Mouse (Mus musculus): ENCODE results near the gene Plcd1. TPM values are rescaled to one million over a fixed set of nuclear protein-coding genes. Genes with fewer than 3 reads are reported as not detected.

The Plcd1 gene
- 15.1 and 17.0 TPM in 2 replicates for total RNA-seq (2014; rRNA removed)
- polyA plus RNA-seq (2015; fragmentation: Nextera tagmentation; extraction: Ambion mirVana) = 14.2 and 18.1 TPM in 2 replicates

DNA sequence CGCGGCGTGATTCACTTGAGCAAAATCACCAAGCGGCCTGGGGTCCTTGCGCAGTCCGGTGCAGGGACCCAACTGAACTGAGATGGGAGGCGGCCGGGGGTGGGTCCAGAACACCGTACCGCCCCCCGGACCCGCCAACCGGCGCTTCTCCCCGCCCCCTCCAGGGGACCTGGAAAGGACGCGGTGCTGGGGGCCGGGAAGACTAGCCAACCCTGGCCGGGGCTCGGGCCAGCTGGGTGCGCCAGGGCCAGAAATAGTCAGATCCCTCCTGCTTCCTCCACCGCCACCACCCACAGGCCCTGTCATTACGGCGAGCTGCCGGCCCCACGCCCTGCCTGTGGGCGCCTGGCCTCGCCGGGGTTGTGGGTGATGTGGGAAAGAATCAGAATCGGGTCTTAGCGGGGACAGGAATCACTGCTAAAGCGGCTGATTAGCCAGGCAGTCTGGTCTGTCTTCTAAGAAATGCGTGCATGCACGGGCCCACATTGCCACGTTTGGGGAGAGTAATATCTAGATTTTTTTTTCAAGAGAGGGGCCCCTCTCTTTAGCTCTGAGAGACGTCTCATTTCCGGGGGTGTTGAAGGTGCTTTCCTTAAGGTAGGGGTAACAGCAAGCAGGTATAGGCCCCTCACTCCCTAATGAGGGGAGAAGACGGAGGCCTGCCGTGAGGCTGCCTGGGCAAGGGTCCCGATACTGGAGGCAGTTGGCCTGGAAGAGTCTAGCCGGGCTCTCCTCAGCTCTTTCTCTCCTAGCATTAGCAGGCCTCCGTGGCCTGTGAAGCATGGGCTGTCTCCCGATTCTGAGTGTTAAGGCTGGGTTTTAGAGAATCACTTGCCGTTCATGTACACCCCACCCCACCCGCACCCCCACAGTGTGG, at the start of gene Plcd1:
Gene Plcd1, minus strand, starts transcription at position 84 of the 877 bp plus-strand sequence.
- H3K36me3 ChIP-seq (ENCODE audit: insufficient read depth, low read length) = no peaks in the 10 kb centered on the region
- H3K9ac ChIP-seq (replicated peaks; ENCODE audit: low read length) = peak within 1 kb of the TSS; percentile 60
- TF ChIP-seq CTCF (IDR thresholded peaks at IDR 0.05; ENCODE audit: low read depth) = no peak; the same call in 1 of the 2 replicates
- H3K4me3 ChIP-seq (ENCODE audit: low read length) = peak within 1 kb of the TSS; percentile 57
- no peaks in the 10 kb centered on the region for H3K27me3 ChIP-seq (ENCODE audit: insufficient read depth, low read length)
- DNase-seq (ENCODE audit: low spot score) = peak; percentile 89
- H3K4me1 ChIP-seq (ENCODE audit: insufficient read depth, low read length) = peaks cover 19% of the 10 kb centered on the region
- ATAC-seq = peak; percentile 89
- no peaks in the 10 kb centered on the region for H3K9me3 ChIP-seq (ENCODE audit: low read length)
- peak within 1 kb of the TSS; percentile 74 for H3K27ac ChIP-seq
- 8% methylated on average over 45 of the region's 45 CpGs for WGBS
- H3K4me2 ChIP-seq (ENCODE audit: low read depth, low read length) = peak within 1 kb of the TSS; percentile 92

DNA sequence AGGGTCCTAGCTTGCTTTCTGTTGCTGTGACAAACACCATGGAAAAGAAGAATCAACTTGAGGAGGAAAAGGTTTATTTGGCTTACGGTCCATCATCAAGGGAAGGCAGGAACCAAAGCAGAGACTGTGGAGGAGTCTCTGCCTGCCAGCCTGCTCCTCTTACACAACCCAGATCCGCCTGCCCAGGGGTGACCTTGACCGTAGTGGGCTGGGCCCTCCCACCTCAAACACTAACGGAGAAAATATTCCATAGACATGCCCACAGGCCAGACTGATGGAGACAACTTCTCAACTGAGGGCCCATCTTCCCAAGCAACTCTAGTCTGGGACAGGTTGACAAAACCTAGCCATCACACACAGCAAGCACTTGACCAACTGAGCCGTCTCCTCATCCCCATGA, 48.8 kb upstream of the Plcd1 start:
- DNase-seq (ENCODE audit: low spot score) = no peak
- Histone ChIP-seq H3K9me3 (ENCODE audit: low read length) (no peaks in the 10 kb centered on the region), H3K27ac (no peak overlapping the region), H3K4me1 (ENCODE audit: insufficient read depth, low read length) (no peaks in the 10 kb centered on the region), H3K4me3 (ENCODE audit: low read length) (no peak overlapping the region), H3K27me3 (ENCODE audit: insufficient read depth, low read length) (no peaks in the 10 kb centered on the region), H3K9ac (replicated peaks; ENCODE audit: low read length) (no peak overlapping the region), H3K4me2 (ENCODE audit: low read depth, low read length) (no peak overlapping the region), H3K36me3 (ENCODE audit: insufficient read depth, low read length) (no peaks in the 10 kb centered on the region)
- WGBS = 90% methylated on average over 5 of the region's 5 CpGs
- no peak for TF ChIP-seq CTCF (IDR thresholded peaks at IDR 0.05; ENCODE audit: low read depth)
- ATAC-seq = no peak

DNA sequence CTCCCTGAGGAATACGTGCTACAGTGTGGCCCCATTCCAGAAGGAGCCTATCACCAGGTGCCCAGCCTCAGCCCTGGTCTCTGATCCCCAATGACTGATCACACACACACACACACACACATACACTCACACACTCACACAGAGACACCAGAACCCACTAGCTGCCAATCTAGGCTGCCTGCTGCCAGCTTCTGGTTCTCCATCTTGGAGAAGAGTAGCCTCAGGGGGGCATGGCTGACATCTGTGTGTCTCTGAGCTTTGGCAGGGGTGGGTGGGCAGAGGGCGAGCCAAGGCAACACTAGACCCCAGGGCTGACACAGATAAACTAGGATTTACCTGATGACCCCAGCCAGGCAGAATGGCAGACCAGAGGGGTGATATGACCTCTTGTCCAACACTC, 45.5 kb upstream of the Plcd1 start:
- Histone ChIP-seq H3K4me2 (ENCODE audit: low read depth, low read length) (no peak overlapping the region), H3K4me3 (ENCODE audit: low read length) (no peak overlapping the region), H3K27ac (no peak overlapping the region), H3K27me3 (ENCODE audit: insufficient read depth, low read length) (no peaks in the 10 kb centered on the region), H3K4me1 (ENCODE audit: insufficient read depth, low read length) (no peaks in the 10 kb centered on the region), H3K9ac (replicated peaks; ENCODE audit: low read length) (no peak overlapping the region), H3K36me3 (ENCODE audit: insufficient read depth, low read length) (no peaks in the 10 kb centered on the region), H3K9me3 (ENCODE audit: low read length) (no peaks in the 10 kb centered on the region)
- peak; percentile 15 for DNase-seq (ENCODE audit: low spot score)
- ATAC-seq = no peak
- no peak for TF ChIP-seq CTCF (IDR thresholded peaks at IDR 0.05; ENCODE audit: low read depth)
- 68% methylated on average over 2 of the region's 2 CpGs for WGBS

DNA sequence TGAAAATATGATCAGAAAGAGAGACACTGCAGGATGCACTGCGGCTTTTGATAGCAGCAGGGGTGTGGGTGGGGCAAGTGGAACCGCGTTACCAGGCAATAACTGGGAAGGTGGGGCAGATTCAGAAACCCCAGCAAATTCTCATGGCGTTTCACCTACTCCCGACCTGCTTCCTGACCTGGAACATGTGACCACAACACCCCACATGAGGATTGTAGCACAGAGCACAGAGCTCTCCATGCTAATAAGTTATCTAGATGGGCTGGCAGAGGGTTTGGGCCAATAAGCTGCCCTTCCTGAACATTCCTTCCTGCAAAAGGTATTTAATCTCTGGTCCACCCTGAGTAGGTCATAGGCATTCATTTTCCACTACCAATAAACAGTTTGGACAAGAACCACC, 37.4 kb upstream of the Plcd1 start:
- no peak overlapping the region for H3K4me2 ChIP-seq (ENCODE audit: low read depth, low read length)
- DNase-seq (ENCODE audit: low spot score) (no peak), ATAC-seq (no peak)
- WGBS = 58% methylated on average over 5 of the region's 5 CpGs
- no peaks in the 10 kb centered on the region for H3K36me3 ChIP-seq (ENCODE audit: insufficient read depth, low read length)
- no peak for TF ChIP-seq CTCF (IDR thresholded peaks at IDR 0.05; ENCODE audit: low read depth)
- no peak overlapping the region for H3K27ac ChIP-seq
- no peaks in the 10 kb centered on the region for H3K27me3 ChIP-seq (ENCODE audit: insufficient read depth, low read length)
- no peaks in the 10 kb centered on the region for H3K4me1 ChIP-seq (ENCODE audit: insufficient read depth, low read length)
- no peak overlapping the region for H3K4me3 ChIP-seq (ENCODE audit: low read length)
- no peaks in the 10 kb centered on the region for H3K9me3 ChIP-seq (ENCODE audit: low read length)
- H3K9ac ChIP-seq (replicated peaks; ENCODE audit: low read length) = no peak overlapping the region

GRCm38 (mm10) chr9:119128436-119129181, 35.3 kb upstream of the Plcd1 start:
- no peaks in the 10 kb centered on the region for H3K36me3 ChIP-seq (ENCODE audit: insufficient read depth, low read length)
- no peaks in the 10 kb centered on the region for H3K27me3 ChIP-seq (ENCODE audit: insufficient read depth, low read length)
- no peak overlapping the region for H3K4me3 ChIP-seq (ENCODE audit: low read length)
- WGBS = 81% methylated on average over 12 of the region's 12 CpGs
- H3K27ac ChIP-seq = no peak overlapping the region
- H3K9me3 ChIP-seq (ENCODE audit: low read length) = no peaks in the 10 kb centered on the region
- H3K4me2 ChIP-seq (ENCODE audit: low read depth, low read length) = no peak overlapping the region
- no peaks in the 10 kb centered on the region for H3K4me1 ChIP-seq (ENCODE audit: insufficient read depth, low read length)
- DNase-seq (ENCODE audit: low spot score) (peak; percentile 38), ATAC-seq (no peak)
- peak; percentile 56 for TF ChIP-seq CTCF (IDR thresholded peaks at IDR 0.05; ENCODE audit: low read depth)
- no peak overlapping the region for H3K9ac ChIP-seq (replicated peaks; ENCODE audit: low read length)

DNA sequence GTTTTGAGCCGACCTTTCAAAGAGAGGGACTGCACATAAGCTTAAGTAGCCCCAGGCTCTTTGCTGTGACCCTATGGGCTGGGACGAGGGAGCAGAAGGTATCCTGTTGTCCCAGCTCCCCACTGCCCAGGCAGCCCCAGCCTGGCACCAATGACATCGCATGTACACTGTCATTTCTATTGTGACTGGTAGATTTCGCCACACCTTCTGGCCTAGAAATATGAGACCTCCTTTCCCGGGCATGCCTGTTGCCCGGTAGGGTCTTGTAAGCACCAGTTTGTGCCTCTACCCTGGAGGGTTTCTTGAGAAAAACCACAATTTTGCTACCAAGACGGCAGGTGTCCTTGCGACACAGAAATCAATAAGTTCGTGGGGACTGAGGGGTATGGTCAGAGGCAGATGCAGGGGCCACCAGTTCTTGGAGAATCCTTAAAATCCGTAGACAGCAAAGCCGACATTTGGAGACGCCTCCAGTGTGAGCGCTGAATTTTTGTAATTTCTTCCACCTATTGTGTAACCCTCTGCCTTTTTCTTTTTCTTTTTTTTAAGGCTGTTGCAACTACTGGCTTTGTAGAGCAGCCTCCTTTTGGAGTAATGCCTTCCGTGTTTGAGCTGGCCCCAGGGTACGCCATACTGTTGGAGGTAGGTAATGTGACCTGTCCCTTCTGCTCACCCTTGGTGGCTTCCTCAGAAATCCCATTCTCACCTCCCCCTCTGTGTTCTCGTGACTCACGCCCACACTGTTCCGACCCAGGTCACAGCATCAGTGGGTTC, 29.5 kb upstream of the Plcd1 start:
- Histone ChIP-seq H3K36me3 (ENCODE audit: insufficient read depth, low read length) (no peaks in the 10 kb centered on the region), H3K4me1 (ENCODE audit: insufficient read depth, low read length) (no peaks in the 10 kb centered on the region), H3K4me2 (ENCODE audit: low read depth, low read length) (no peak overlapping the region), H3K9me3 (ENCODE audit: low read length) (no peaks in the 10 kb centered on the region), H3K4me3 (ENCODE audit: low read length) (no peak overlapping the region), H3K27me3 (ENCODE audit: insufficient read depth, low read length) (no peaks in the 10 kb centered on the region), H3K9ac (replicated peaks; ENCODE audit: low read length) (no peak overlapping the region), H3K27ac (no peak overlapping the region)
- ATAC-seq = no peak
- 87% methylated on average over 18 of the region's 18 CpGs for WGBS
- DNase-seq (ENCODE audit: low spot score) = no peak
- no peak for TF ChIP-seq CTCF (IDR thresholded peaks at IDR 0.05; ENCODE audit: low read depth)

Measured in hindbrain, postnatal 0 days (tissue).